In genomic region chr2:118730622-118730915, GRCm38 (mm10) we compare ENCODE assay signal across 8 mouse cellular contexts. TPM values are rescaled to one million over a fixed set of nuclear protein-coding genes. Genes with fewer than 3 reads are reported as not detected.
A peak's percentile ranks its signal among the peaks of the same experiment; 100 is the strongest.
DNase-seq lines count a peak whose midpoint lies in the region; TF ChIP-seq lines count a peak whose summit lies in the region.
"Had no signal": no experiment of that assay in that cellular context is flagged by ENCODE, and none has a peak within 500 bp of the region (broad histone marks: within the 10 kb centered on the region; RNA-seq: fewer than 3 reads in every experiment).

No protein-coding gene starts in this region.

- no peaks in the 10 kb centered on the region for H3K79me3 ChIP-seq in C2C12 (ENCODE audit: low read depth)

- peak; percentile 19 for DNase-seq in ES-CJ7 (ENCODE audit: low read depth, low spot score)
- peak; percentile 65 for DNase-seq in embryo, embryonic 10.5 days (ENCODE audit: low spot score)
- DNase-seq in heart, postnatal 10 days: peak; percentile 84 to 88
- DNase-seq in layer of hippocampus, adult 8-10 months (ENCODE audit: low spot score in 2 of 2): peak; percentile 58 to 72
- peak; percentile 80 to 85 for DNase-seq in lung, postnatal 4 days
- peak; percentile 56 to 71 for DNase-seq in spleen, postnatal 36 days (ENCODE audit: low spot score in 2 of 2)

- peak; percentile 13 for TF ChIP-seq CTCF in C2C12 (IDR thresholded peaks at IDR 0.05; ENCODE audit: control insufficient read depth, insufficient read depth, insufficient read length)

- intact Hi-C loops in heart, postnatal 10 days (cut with DNase I): loop anchor here (1.0 kb wide), 2 partner anchors 30 to 92 kb away; no protein-coding TSS in a partner anchor

- no peaks in the 10 kb centered on the region for H3K36me3 ChIP-seq in C2C12 (ENCODE audit: control insufficient read depth, insufficient read depth)
- H3K36me3 ChIP-seq: heart, embryonic 13.5 days had no signal

- no peak overlapping the region for H3ac ChIP-seq in C2C12 (ENCODE audit: control insufficient read depth, insufficient read length, low read depth)

- H3K4me3 ChIP-seq in C2C12 (ENCODE audit: insufficient read depth, poor library complexity, severe bottlenecking): no peak overlapping the region
- H3K4me3 ChIP-seq: heart, embryonic 13.5 days had no signal

- no peaks in the 10 kb centered on the region for H3K79me2 ChIP-seq in C2C12 (ENCODE audit: control insufficient read depth, insufficient read depth)

- H3K27me3 ChIP-seq in C2C12 (ENCODE audit: control insufficient read depth, insufficient read depth, insufficient read length): peaks cover 60% of the 10 kb centered on the region

TF ChIP-seq in C2C12, 6 proteins besides CTCF, POLR2A, EP300 and RAD21:
- TF ChIP-seq MYOD1 (IDR thresholded peaks at IDR 0.05; ENCODE audit: control insufficient read depth, insufficient read length, low read depth): peak; percentile 35
- TF ChIP-seq CEBPB (IDR thresholded peaks at IDR 0.05; ENCODE audit: low read depth): no peak

RNA-seq across cellular contexts. Expression of gene Plcb2, which starts 2.3 kb away (rescaled TPM):
- not detected for polyA plus RNA-seq in C2C12 (2012; fragmentation: generic; extraction: Trizol)
- total RNA-seq in heart, postnatal 10 days (2021): 1 to 10 TPM; 1.9 to 2.4 TPM
- 1 to 10 TPM; 2.6 to 7.6 (median 4.7) TPM for total RNA-seq in layer of hippocampus, adult 8-10 months (2022)

RNA-seq across cellular contexts. Expression of gene Inafm2, which starts 15.0 kb away (rescaled TPM):
- polyA plus RNA-seq in C2C12 (2012; fragmentation: generic; extraction: Trizol): 10.3 TPM
- 10 to 100 TPM; 27.4 to 37.4 TPM for total RNA-seq in heart, postnatal 10 days (2021)
- total RNA-seq in layer of hippocampus, adult 8-10 months (2022): 10 to 100 TPM; 58.4 to 69.8 (median 63.7) TPM

RNA-seq across cellular contexts. Expression of gene Ankrd63, which starts 26.8 kb away (rescaled TPM):
- 0.02 TPM for polyA plus RNA-seq in C2C12 (2012; fragmentation: generic; extraction: Trizol)
- total RNA-seq in heart, postnatal 10 days (2021): 1 to 10 TPM in 1 of 2 experiments, under 1 TPM in 1; 0.64 to 1.7 TPM
- total RNA-seq in layer of hippocampus, adult 8-10 months (2022): 10 to 100 TPM; 11.8 to 16.0 (median 12.9) TPM

RNA-seq across cellular contexts. Expression of gene Ccdc9b, which starts 31.9 kb away (rescaled TPM):
- polyA plus RNA-seq in C2C12 (2012; fragmentation: generic; extraction: Trizol): 9.3 TPM
- total RNA-seq in heart, postnatal 10 days (2021): 1 to 10 TPM; 8.4 to 9.9 TPM
- 1 to 10 TPM; 6.2 to 8.4 (median 6.6) TPM for total RNA-seq in layer of hippocampus, adult 8-10 months (2022)

RNA-seq across cellular contexts. Expression of gene Phgr1, which starts 42.0 kb away (rescaled TPM):
- not detected for polyA plus RNA-seq in C2C12 (2012; fragmentation: generic; extraction: Trizol)
- total RNA-seq in heart, postnatal 10 days (2021): not detected
- not detected for total RNA-seq in layer of hippocampus, adult 8-10 months (2022)
- polyA plus RNA-seq: heart, embryonic 13.5 days had no signal

Comparison
In these comparisons a context has a peak if more than half of its experiments do, and no peak if none do; other contexts are left out.
1. DNase-seq: peak in every context shown above with its lines; median percentile 86 in heart, postnatal 10 days; 82 in lung, postnatal 4 days; 65 in embryo, embryonic 10.5 days; 65 in layer of hippocampus, adult 8-10 months; 64 in spleen, postnatal 36 days; 19 in ES-CJ7.
2. RNA of gene Ankrd63, which starts 26.8 kb away (total RNA-seq): 11.8 to 16.0 TPM in layer of hippocampus, adult 8-10 months; 0.64 to 1.7 TPM in heart, postnatal 10 days; every median in the first group is over 4 times any median in the second.